Mouse (Mus musculus): ENCODE measurements at regions not wholly inside any gene's neighbourhood (a gene's known extent, or its start where the extent isn't known, plus 50 kb on each side); places are given as distances from the start of the nearest gene placed in this dataset.

DNA sequence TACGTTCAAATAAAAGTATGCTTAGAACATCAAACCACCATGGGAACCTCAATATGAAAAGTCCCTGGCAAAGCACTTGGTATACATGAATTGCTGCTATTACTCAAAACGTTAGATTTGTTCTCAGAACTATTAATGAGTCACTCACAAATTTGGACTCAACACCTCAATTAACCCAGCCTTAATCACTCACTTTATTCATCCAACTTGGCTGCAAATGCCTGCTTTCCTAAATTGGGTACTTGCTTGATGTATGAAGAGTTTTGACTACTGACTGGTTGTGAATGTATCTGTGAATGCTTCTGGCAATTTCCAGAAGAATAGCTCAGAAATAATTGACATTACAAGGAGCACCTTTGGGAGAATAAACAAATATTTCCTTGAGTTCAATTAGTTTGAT, 308.6 kb downstream of the Arl4a start:
- no peak for DNase-seq (ENCODE audit: low spot score)

GRCm38 (mm10) chr12:39724172-39724571, 313.7 kb downstream of the Arl4a start:
- DNase-seq (ENCODE audit: low spot score), result no peak

DNA sequence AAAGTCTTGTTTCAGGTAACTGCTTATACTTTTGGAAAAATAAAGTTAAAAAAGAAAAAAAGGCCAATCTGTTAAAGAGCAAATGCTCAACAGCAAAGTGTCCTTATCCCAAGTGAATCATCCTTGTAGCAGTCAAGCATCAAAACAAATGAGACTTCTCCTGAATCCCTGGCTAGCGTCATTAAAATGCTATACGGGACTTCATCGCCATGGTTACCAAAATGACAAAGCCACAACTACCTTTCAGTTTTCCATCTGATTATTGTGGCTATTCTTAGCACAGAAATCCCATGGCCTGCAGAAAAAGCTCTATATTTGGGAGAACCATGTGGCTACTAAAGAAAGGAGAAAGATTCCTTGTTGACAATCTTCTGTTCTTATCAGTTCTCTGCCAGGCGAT, 322.7 kb downstream of the Arl4a start:
- DNase-seq (ENCODE audit: low spot score), result no peak

- no peak for DNase-seq (ENCODE audit: low spot score)
Observed at GRCm38 (mm10) chr12:39714169-39714794, 323.5 kb downstream of the Arl4a start.

DNA sequence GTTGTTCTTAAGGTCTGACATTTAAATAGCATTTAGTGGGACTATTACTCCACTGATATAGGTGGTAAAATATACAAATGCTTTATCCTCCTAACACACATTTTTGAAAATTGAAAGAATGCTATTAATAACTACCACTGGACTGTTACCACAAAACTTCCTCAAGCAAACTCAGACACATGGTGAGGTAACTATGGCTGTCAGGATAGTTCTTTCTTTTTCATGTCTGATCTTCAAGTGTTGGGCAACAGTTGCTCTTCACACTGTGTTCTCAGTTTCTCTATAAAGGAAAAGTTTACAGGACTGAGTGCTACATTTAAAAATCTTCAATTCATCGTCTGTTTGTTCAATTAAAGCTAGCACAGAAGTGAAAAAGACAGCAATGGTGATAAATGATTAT, 326.0 kb downstream of the Arl4a start:
- DNase-seq (ENCODE audit: low spot score), result no peak

DNA sequence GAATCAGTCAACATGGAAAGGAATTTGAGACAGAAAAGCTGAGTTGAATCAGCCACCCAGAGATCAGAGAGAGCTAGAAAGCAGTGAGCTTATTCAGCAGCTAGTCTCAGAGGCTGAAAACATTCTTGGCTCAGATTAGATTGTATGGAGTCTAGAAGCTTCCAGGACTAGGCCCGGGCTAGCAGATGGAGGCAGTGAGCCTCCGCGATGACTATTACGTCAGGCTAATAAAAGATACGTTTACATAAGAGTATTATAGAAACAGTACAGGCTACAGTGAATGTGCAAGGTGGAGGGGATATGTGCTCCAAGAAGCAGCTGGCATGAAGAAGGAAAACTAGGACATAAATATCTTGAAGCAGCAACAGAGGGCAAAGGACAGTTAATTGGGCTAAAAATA, 328.0 kb downstream of the Arl4a start:
- no peak for DNase-seq (ENCODE audit: low spot score)

GRCm38 (mm10) chr12:39697182-39697581, 340.6 kb downstream of the Arl4a start:
- no peak for DNase-seq (ENCODE audit: low spot score)

DNA sequence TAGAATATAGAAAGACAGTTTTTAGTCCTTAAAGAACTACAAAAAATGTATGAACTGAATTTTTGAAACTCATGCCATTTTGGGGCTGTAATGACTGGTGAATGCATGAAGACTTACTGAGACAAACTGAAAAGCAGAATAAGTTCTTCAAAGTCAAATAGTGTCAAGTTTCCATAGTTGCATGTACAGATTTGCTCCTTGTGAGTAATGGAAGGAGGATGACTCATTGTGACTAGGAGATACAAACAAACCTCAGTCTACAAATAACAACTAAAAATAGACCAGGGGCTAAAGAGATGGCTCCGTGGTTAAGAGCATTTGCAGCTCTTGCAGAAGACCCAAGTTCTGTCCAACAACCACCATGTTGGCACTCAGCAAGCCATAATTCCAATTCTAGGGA, 342.5 kb downstream of the Arl4a start:
- no peak for DNase-seq (ENCODE audit: low spot score)

GRCm38 (mm10) chr12:39692043-39692442, 345.8 kb downstream of the Arl4a start:
- DNase-seq (ENCODE audit: low spot score), result no peak

GRCm38 (mm10) chr12:39685399-39685798, 352.4 kb downstream of the Arl4a start:
- no peak for DNase-seq (ENCODE audit: low spot score)

DNA sequence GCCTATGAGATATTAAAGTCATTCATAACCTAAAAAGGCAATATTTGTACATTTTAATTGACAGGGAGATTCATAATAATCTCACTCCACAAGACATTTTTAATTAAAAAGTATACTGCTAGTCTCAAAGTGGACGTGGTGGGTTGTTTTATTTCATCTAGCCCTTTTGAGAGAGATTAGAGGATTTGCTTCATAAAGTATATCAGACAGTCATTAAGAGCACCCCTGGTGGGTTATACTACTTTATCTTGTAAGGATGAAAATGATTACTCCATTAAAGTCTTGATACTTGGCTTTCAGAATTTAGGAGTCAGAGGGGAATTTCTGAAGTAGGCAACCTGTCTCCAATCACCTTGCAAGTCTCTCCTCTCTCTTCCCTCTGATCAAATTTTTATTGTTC, 355.7 kb downstream of the Arl4a start:
- DNase-seq (ENCODE audit: low spot score), result no peak

GRCm38 (mm10) chr12:39675608-39676007, 362.2 kb downstream of the Arl4a start:
- no peak for DNase-seq (ENCODE audit: low spot score)

DNA sequence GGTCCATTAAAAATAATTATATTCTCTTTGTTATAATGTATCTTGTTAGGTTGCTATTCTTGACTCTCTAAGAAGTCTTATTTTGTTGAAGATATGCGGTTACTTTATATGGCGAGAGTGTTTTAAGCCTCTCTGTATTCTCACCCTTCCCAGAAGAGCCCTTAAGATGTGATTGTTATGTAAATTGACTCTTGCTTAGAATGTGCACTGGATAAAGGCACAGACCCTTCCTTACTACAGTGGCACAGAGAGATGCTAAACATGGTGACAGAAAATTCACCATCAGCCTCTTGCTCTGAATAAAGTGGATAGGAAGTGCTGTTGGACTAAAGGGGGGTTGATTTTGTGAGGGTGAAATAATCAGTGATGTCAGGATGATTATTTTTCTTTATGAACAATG, 370.1 kb downstream of the Arl4a start:
- no peak for DNase-seq (ENCODE audit: low spot score)

DNA sequence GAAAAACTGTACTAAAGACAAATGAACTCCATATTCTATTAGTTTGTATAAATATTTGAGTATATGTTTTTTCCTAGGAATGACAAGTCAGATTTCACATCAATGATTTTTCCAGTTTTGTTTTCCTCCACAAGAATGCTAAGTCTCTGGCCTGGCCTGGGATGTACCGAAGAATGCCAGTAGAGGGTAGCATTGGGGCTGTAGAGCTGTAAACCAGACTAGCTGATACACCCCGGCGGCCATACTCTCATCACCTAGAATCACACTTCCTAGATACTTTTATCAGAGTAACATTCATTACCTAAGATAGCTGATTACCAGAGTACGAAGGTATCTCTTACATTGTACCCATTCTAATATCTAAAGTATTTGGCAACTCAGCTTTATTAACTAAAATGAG, 372.4 kb downstream of the Arl4a start:
- peak; percentile 50 for DNase-seq (ENCODE audit: low spot score)

GRCm38 (mm10) chr12:39660420-39660819, 377.4 kb downstream of the Arl4a start:
- no peak for DNase-seq (ENCODE audit: low spot score)

DNA sequence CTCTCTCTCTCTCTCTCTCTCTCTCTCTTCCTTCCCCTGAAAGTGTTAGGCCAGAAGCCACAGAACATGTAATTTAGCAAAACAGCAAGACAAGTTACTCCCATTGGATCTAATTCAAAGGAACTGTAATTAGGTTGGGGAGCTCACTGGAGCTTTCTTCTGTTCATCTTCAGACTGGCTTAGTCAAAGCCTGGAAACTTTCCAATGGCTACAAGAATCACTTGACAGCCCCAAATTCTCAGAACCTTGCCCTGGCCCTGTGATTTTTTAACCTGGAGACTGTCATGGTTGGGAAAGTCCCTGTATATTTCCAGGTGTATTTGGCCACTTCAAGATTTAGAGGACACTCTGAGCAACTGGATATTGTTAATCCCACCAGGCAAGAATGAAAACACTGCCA, 381.2 kb downstream of the Arl4a start:
- DNase-seq (ENCODE audit: low spot score), result no peak

DNA sequence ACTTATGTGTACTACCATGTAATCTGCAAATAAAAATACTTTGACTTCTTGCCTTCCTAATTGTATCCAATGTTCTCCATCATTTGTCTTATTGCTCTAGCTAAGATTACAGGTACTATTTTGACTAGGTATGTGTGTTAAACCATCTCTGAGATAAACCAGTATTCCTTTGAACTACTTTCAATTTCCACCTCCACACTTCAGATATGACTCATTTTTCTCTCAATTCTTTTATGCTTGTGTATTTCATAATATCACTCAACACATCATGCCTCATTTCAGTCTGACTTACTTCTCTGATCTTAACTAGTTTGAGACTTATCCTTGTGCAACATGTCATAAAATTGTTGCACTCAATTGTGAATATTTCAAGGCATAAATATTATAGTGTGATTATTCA, 388.9 kb downstream of the Arl4a start:
- no peak for DNase-seq (ENCODE audit: low spot score)

DNA sequence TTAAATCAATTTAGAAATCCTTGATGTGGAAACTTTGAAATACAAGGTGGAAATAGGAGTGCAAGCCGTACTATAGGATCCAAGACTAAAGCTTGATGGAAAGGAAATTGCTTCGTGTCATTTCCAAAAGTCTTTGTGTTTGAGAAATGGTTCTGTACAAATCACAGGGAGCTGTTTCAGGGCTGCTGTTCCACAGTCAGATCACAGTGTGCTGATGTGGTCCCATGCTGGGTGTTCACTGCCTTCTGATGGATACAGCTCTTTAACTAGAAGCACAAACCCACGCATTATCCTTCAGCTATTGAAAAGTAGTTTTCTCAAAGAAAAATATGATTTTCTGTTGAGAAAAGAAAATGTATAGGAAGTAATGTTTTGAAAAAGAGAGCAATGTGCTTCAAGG, 391.3 kb downstream of the Arl4a start:
- DNase-seq (ENCODE audit: low spot score), result no peak

- DNase-seq (ENCODE audit: low spot score), result no peak
Observed at GRCm38 (mm10) chr12:39645581-39645980, 392.2 kb downstream of the Arl4a start.

DNA sequence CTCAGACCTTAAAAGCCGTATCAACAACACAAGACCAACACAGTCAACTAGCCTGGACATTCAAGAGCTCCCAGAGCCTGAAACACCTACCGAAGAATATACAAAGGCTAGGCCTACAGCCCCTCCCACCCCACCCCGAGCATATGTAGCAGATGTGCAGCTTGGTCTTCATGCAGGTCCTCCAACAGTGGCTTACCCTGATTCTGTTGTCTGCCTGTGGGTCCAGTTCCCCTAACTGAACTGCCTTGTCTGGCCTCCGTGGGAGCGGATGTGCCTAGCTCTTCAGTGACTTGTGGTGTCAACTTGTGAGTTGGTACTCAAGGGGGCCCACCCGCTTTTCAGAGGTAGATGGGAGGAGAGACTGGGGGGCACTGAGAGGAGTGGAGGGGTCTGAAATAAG, 398.6 kb downstream of the Arl4a start:
- no peak for DNase-seq (ENCODE audit: low spot score)

- DNase-seq (ENCODE audit: low spot score), result no peak
Observed at GRCm38 (mm10) chr12:39634337-39634736, 403.5 kb downstream of the Arl4a start.

DNA sequence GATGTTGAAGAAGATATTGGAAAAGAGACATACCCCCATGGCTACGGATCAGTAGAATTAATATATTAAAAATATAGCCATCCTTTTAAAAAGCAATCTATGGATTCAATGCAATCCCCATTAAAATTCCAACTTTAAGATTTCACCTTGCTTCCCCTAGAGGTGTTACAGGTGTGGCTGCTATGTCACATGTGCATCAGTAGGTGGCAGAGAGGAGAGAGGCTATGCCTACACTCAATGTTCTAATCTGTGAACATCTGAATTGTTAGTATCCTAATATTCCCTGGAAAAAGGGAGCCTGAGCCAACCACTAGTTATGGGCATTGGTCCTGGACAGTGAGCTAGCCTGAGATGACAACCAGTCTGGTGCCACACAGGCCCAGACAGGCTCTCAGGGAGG, 416.6 kb downstream of the Arl4a start:
- DNase-seq (ENCODE audit: low spot score), result no peak

DNA sequence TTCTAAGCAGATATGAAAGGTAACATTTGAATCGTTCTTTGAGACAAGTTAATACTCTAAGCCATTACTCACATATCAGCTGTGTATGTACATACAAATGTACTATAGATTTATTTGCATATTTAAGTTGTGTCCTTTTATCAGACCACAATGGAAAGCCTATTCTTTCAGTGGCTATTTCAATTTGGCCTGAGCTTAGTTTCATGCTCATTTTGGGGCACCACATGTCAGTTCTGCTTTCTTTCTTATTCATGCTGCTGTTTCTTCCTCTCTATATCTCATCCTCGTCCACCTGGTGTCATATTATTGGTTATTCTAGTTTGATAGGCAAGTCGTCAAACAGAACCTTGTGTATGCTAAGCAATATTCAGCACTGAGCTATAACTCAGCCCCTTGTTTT, 432.5 kb downstream of the Arl4a start:
- DNase-seq (ENCODE audit: low spot score), result no peak

GRCm38 (mm10) chr12:39604723-39605122, 433.1 kb downstream of the Arl4a start:
- no peak for DNase-seq (ENCODE audit: low spot score)

DNA sequence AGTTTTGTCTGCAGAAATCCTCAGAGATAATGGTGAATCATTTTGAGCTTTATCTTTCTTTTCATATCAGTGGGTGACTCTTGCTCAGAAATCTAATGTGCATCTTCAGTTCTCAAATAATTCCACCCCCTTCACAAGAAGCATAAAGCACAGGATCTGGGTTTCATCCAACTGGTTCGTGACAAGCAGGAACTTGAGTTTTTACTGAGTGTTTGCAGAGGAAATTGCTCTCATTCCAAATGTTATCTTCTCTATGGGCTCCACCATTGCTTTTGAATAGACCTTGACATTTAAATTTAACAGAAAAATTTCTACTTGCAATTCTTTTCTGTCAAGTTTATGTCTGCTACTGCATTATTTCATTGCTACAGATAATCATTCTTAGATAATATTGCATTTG, 443.1 kb downstream of the Arl4a start:
- no peak for DNase-seq (ENCODE audit: low spot score)

Data from ovary, postnatal 36 days (tissue).